Mouse (Mus musculus) limb, embryonic 10.5 days (tissue): ENCODE measurements around the gene Ifi202b. TPM values are rescaled to one million over a fixed set of nuclear protein-coding genes. Genes with fewer than 3 reads are reported as not detected.
"Not testable (repeated sequence)": the region's sequence is repeated elsewhere in the genome, so short reads cannot be mapped to it uniquely, and the experiment has no call there.

Experiments
- DNase-seq: peaks from one replicate; pipeline ENCODE4 v3.0.0-alpha.2; 2017; ENCODE audit warnings: low spot score
- H3K27ac ChIP-seq: fragments of 300-500 bp; sonication (generic); 2 replicates; pipeline ENCODE4 v1.5.1; 2016; ENCODE audit warnings: mild to moderate bottlenecking
- H3K27me3 ChIP-seq: fragments of 300-500 bp; sonication (generic); 2 replicates; pipeline ENCODE4 v1.6.1; 2016; ENCODE audit warnings: low read depth, mild to moderate bottlenecking; ENCODE audit not compliant: poor library complexity, severe bottlenecking
- H3K36me3 ChIP-seq: fragments of 300-500 bp; sonication (generic); 2 replicates; pipeline ENCODE4 v1.6.1; 2016; ENCODE audit warnings: mild to moderate bottlenecking, moderate library complexity
- H3K4me1 ChIP-seq: fragments of 300-500 bp; sonication (generic); 2 replicates; pipeline ENCODE4 v1.6.1; 2016
- H3K4me3 ChIP-seq: fragments of 300-500 bp; sonication (generic); 2 replicates; pipeline ENCODE4 v1.5.1; 2016; ENCODE audit warnings: mild to moderate bottlenecking, moderate library complexity
- H3K9me3 ChIP-seq: fragments of 300-500 bp; sonication (generic); replicated peaks from 2 replicates; pipeline ENCODE4 v1.6.1; 2016; ENCODE audit warnings: mild to moderate bottlenecking
- WGBS: fragments of 180-500 bp; shearing (Covaris S2); methylation state at CpG from one replicate; pipeline ENCODE4 v1.1.7; 2016; 5-methylcytosine and 5-hydroxymethylcytosine counted together
- polyA plus RNA-seq: library from polyadenylated mRNA; unstranded; fragments of >200 nt; fragmentation: Nextera tagmentation; extraction: Ambion mirVana; gene quantifications from 2 replicates; pipeline ENCODE4 v1.2.1, GENCODE M21; 2016

The Ifi202b gene
- not detected in 2 replicates for polyA plus RNA-seq

DNA sequence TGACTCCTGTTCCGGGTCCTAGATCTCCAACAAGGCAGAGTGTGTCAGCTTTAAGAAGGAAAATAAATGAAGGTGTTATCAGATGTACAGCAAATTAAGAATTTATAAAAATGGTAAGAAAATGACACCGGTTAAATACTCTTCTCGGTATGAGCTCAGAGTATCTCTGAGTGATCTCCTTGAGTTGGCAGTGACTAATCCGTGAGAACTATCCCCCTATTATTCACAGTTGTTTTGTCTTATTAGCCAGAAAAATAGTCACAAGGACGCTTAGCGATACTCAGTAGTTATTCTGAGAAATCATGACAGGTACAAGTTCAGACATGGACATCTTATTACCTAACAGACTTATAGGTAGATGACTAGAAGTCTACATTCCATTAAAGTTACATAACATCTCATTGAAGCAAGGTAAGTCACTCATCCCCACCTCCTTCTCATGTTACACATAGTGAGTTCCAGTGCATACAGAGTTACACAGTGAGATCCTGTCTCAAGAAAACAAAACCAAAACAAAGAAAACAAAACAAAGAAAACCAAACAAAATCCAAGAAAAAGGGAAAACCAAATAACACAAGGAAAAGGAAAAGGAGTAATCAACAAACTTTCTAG is at the start of gene Ifi202b:
Gene Ifi202b (minus strand): TSS at position 51 of the 612 bp plus-strand sequence.
- not testable (repeated sequence) for H3K36me3 ChIP-seq, H3K4me1 ChIP-seq, H3K9me3 ChIP-seq, H3K27me3 ChIP-seq, H3K4me3 ChIP-seq, H3K27ac ChIP-seq, DNase-seq
- WGBS, result 90% methylated on average over 6 of the region's 6 CpGs

DNA sequence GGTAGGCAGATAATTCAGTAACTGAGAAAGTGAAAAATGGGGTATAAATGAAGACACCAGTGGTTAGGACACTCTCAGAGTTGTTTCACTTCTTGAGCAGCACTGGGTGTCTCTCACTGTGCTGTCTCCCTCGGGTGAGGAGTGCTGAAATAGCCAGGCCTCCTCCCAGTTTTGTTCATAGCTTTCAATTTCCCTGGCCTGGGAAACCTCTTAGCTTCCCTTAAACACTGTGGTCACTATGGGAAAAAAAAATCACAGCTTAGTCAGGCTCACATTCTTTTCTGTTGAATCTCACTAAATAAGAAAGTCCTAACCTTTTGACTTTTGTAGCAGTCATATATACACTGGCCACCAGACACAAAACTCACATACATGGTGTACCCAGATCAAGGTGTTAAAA is 49.2 kb upstream of the Ifi202b start, which contains the start of gene Ifi205:
Gene Ifi205 (minus strand): TSS at position 113 of the 400 bp plus-strand sequence.
- no peaks in the 10 kb centered on the region for H3K27me3 ChIP-seq
- H3K4me3 ChIP-seq, result no peak within 1 kb of the TSS
- WGBS, result 63% methylated on average over 1 of the region's 1 CpGs

DNA sequence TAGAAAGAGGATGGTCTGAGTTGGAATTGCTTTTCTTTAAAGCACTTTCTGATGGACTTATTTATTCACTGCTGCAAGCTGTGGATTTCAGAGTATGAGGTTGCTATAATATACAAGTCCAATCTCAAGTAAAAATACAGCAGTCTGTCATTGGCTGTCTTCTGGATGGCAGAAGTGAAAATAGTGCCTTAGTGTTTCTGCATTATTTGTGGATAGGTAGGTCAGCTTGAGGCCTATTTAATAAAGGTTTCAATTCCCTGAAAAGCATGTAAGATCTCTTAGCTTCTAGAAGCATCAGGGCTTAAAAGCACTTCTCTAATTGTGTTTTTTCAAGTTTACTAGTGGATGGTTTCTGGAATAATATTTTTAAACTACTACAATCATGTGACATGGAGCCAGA is 24.5 kb upstream of the Ifi202b start:
- not testable (repeated sequence) for DNase-seq, H3K27ac ChIP-seq, H3K4me1 ChIP-seq, H3K9me3 ChIP-seq, H3K27me3 ChIP-seq, H3K4me3 ChIP-seq, H3K36me3 ChIP-seq

More for the DNA sequence above, 49.2 kb upstream of the Ifi202b start, which contains the start of gene Ifi205:
- H3K27ac ChIP-seq, result no peak within 1 kb of the TSS
- no peaks in the 10 kb centered on the region for H3K4me1 ChIP-seq
- no peaks in the 10 kb centered on the region for H3K9me3 ChIP-seq
- no peak for DNase-seq
- no peaks in the 10 kb centered on the region for H3K36me3 ChIP-seq

DNA sequence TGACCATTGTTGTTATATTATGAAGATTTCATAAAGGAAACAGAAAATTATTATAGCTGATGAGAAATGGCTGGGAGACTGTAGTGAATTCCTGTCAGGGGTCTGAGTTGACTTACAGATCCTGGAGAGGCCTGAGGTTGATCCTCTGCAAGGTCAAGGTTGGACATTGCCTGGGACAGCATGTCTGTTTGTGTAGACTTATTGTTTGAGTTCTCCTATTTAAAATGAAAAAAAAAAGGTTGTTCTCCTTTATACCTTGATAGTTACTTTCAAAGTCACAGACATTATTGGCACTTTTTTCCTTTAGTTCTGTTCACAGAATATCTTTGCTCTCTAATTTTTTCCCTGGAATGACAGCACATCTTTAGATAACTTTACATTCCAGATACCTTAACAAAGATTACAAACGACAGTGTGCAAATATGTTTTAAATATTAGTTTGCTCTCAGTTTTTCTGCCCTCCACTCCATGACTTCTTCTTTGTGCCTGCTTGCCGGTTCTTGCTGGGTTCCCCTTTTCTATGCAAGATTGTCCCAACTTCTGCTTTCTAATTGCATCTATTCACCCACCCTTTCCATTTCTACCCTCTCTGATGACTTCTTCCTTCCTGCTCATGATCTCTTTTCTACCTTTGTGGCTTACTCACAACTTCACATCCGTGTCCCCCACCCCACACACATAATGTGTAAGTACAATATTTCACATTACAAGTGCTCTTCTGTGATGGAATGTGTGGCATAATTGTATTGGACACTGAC is 22.0 kb upstream of the Ifi202b start:
- H3K27ac ChIP-seq, H3K4me3 ChIP-seq, H3K36me3 ChIP-seq, H3K27me3 ChIP-seq, H3K9me3 ChIP-seq, DNase-seq, H3K4me1 ChIP-seq: not testable (repeated sequence)
- WGBS, result 89% methylated on average over 2 of the region's 3 CpGs

DNA sequence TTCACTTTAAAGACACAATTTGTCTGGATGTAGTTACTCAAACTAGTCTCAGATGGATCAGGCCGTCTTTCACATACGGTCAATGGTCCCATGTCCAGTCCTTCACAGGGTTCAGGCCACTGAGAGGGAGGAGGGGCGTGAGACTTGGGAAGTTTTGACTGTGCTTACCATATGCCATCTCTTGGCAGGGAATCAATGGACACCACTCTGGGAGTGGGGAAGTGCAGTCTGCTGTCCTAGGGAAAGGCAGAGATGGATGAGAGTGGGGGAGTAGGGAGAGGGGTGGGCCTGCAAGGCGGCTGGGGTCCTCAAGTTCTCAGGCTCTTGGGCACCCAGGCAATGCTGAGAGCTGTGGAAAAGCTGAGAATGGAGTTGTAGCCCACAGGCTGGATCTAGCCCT is 12.5 kb upstream of the Ifi202b start:
- WGBS, result 90% methylated on average over 4 of the region's 4 CpGs
- H3K4me3 ChIP-seq, result no peak overlapping the region
- no peaks in the 10 kb centered on the region for H3K9me3 ChIP-seq
- H3K27me3 ChIP-seq, result no peaks in the 10 kb centered on the region
- H3K27ac ChIP-seq, result no peak overlapping the region
- no peak for DNase-seq
- no peaks in the 10 kb centered on the region for H3K36me3 ChIP-seq
- no peaks in the 10 kb centered on the region for H3K4me1 ChIP-seq

DNA sequence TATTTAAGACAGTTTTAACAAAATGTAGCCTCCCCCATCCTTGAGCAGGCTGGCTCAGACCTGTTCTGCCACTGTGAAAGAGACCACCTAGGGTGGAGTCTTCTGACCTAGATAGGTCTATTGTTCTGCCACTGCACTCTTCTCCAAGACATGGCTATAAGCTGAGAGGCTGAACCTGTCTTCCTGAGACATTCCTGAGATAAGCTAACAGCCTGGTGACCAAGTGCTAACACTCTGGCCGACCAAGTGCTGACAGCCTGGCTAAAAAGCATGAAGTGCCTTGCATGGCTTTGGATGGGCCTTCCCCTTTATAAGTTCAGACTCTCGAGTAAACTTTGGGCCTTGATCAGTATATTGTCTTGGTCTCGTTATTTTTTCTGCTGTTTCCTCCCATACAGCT is 1.5 kb downstream of the Ifi202b start:
- H3K4me3 ChIP-seq, H3K27me3 ChIP-seq, H3K4me1 ChIP-seq, DNase-seq, H3K36me3 ChIP-seq, H3K9me3 ChIP-seq, H3K27ac ChIP-seq: not testable (repeated sequence)
- 61% methylated on average over 3 of the region's 3 CpGs for WGBS

DNA sequence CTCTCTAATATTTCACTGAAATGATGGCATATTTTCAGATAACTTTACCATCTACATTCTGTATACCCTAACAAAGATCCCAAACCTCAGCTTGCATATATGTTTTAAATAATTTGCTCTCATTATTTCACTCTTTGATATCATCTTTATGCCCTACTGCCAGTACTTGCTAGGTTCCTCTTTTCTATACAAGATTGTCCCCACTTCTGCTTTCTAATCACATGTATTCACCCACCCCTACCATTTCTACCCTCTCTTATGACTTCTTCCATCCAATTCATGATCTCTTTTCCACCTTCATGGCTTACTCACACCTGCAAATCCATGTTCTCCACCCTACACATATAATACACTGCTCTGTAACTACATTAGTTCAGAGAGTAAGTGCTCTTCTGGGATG is 4.9 kb downstream of the Ifi202b start:
- H3K27ac ChIP-seq, result no peak overlapping the region
- H3K4me3 ChIP-seq, result no peak overlapping the region
- H3K4me1 ChIP-seq, result no peaks in the 10 kb centered on the region
- no peaks in the 10 kb centered on the region for H3K27me3 ChIP-seq
- DNase-seq, result no peak
- no peaks in the 10 kb centered on the region for H3K9me3 ChIP-seq
- H3K36me3 ChIP-seq, result no peaks in the 10 kb centered on the region

DNA sequence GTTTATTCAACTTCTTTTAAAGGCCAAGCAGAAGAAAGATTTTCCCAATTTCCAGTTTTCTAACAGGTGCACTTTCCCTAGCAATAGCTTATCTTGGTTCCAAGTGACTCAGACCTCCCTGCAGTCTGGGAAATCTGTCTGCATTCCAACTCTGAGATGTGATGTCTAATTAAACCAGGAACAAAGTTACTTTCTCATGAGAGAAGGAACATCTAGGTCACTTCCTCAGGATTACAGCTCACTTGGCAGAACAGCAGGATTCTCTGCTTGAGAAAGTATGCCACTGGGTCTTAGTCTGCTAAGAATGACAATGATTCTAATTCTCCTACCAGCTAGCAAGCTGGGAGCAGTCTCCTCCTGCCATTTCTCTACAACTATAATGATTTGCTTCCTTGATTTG is 9.4 kb downstream of the Ifi202b start:
- no peak for DNase-seq
- no peaks in the 10 kb centered on the region for H3K36me3 ChIP-seq
- no peaks in the 10 kb centered on the region for H3K4me1 ChIP-seq
- H3K27me3 ChIP-seq, result no peaks in the 10 kb centered on the region
- no peaks in the 10 kb centered on the region for H3K9me3 ChIP-seq
- H3K27ac ChIP-seq, result no peak overlapping the region
- H3K4me3 ChIP-seq, result no peak overlapping the region

DNA sequence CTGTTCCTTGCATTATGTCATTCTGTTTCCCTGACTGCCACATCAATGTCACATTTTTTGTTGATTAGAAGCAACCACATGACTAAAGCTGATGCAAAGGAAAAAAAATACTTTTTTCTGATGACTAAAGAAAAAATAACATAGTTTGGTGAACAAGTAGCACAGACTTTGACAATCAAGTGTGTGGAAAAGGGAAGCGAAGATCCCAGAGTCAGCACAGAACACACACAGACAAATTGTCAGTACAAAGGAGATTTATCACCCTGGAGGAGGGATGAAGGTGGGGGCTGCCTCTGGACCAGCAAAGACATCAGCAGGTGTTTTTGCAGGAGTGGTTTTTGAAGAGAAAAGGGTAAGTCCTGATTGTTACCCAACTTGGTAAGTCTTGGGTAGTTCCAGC is 21.1 kb downstream of the Ifi202b start:
- not testable (repeated sequence) for H3K4me3 ChIP-seq, H3K36me3 ChIP-seq, H3K27ac ChIP-seq, H3K4me1 ChIP-seq, H3K9me3 ChIP-seq, DNase-seq, H3K27me3 ChIP-seq
- WGBS, result 76% methylated on average over 1 of the region's 1 CpGs

DNA sequence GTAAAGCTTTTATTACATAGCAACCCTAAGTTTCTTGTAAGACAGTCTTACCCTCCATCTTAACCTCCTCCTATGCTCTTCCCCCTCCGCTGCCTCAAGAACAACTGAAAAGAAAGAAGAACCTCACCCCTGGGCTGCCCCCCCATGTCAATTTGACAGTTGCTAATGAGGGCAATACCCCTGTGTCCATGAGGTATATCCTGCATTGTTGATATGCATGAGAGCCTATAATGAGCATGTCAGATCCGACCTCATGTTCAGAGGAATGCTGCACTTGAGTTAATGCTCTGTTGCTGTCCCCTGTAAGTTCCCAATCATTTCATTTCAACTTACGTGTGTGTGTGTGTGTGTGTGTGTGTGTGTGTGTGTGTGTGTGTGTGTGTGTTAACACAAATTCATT is 22.5 kb downstream of the Ifi202b start:
- not testable (repeated sequence) for H3K27me3 ChIP-seq, H3K4me1 ChIP-seq, H3K9me3 ChIP-seq, H3K4me3 ChIP-seq, DNase-seq, H3K27ac ChIP-seq, H3K36me3 ChIP-seq
- 51% methylated on average over 3 of the region's 3 CpGs for WGBS

DNA sequence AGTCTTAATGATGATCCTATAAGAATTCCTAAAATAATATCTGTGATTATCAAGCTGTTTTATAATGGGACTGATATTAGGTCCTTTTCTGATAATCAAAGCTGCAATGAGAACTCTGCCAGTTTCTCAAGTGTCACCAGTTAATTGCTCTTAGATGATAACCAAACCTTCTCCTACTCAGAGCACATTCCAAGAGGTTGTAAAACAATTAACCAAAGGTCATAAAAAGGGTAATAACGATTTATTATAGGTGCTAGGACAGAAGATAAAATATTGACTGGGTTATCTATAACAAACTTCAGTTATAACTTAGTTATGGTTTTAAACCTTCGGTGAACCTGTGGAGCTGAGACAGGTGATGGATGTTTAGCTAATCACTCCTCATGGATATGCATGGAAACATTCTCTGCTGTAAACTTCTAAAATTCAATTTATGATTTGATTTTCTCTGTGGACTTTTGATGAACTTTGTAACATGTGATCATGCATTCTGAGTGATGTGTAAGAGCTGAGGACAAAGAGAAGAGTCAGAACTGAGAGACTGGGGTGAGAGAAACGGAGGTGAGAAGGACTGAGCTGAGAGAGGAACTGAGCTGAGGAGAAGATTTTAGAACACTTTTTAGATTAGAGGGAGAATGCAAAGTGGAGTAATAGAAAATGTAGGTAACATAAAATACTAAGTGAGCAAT is 26.6 kb downstream of the Ifi202b start:
- H3K4me3 ChIP-seq, H3K27me3 ChIP-seq, DNase-seq, H3K9me3 ChIP-seq, H3K36me3 ChIP-seq, H3K27ac ChIP-seq, H3K4me1 ChIP-seq: not testable (repeated sequence)
- WGBS, result 32% methylated on average over 3 of the region's 3 CpGs

DNA sequence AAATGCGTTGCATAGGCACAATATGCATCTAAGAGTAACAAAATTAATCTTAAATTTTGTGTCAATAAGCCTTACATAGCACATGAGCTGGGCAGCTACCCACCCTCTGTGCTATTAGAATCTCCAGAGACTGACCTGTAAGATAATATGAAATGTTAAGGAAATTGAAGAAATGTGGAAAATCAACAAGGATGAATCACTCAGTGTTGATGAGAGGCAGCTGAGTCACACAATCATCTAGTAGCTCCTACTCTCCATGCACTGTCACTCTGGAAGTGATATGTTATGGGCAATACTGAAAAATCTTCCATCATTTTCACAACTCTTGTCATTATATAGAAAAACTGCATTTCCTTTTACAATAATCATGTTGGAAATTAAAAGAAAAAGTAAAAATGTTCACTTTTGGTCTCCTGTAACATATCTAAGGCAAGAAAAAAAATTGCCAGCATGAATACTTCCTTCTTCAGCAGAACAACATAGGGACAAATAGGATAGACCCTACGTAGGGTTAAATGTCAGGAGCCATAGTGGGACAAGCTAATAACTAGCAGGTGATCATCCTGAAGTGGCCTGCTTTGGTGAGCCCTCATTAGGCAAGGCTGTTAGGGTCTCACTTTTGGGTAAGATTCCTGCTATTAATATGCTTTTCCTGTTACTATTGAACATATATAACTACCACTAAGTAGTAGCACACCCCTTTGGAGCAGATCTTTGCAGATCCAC is 27.3 kb downstream of the Ifi202b start:
- H3K27me3 ChIP-seq, result no peaks in the 10 kb centered on the region
- no peak overlapping the region for H3K27ac ChIP-seq
- DNase-seq, result no peak
- H3K36me3 ChIP-seq, result no peaks in the 10 kb centered on the region
- 0 out of 2 replicates have a peak, but pooled peaks cover 2% of the 10 kb centered on the region for H3K4me1 ChIP-seq
- no peaks in the 10 kb centered on the region for H3K9me3 ChIP-seq
- no peak overlapping the region for H3K4me3 ChIP-seq
- 66% methylated on average over 2 of the region's 2 CpGs for WGBS

DNA sequence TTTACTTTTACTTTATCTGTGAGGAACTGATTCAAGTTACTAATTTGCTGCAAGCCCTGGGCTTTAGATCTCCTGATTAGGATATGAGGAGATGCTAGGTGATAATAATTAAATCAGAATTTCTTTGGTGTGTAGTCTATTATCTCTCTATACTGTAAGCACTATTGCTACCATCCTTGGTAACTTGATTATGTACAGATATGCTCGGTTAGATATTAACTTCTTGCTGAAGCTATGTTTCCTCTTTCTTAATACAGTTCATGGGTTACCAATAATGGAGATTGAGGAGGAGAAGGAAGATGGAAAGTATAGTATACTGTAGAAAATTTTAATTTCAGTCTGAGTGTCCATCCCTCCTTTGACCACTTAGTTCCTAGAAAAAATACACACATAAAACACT is 29.0 kb downstream of the Ifi202b start:
- Histone ChIP-seq H3K27me3 (no peaks in the 10 kb centered on the region), H3K27ac (no peak overlapping the region), H3K4me3 (no peak overlapping the region), H3K9me3 (no peaks in the 10 kb centered on the region), H3K4me1 (no peaks in the 10 kb centered on the region), H3K36me3 (no peaks in the 10 kb centered on the region)
- 88% methylated on average over 1 of the region's 1 CpGs for WGBS
- no peak for DNase-seq
